Mouse (Mus musculus) spleen, adult 12 weeks (tissue): ENCODE measurements around the gene Epha4.

Source experiments
- DNase-seq: peaks from one replicate; pipeline ENCODE4 v3.0.0; 2022; ENCODE audit warnings: low spot score

Epha4 gene

GRCm38 (mm10) chr1:77484766-77485596, 29.9 kb downstream of the Epha4 start:
- no peak for DNase-seq

- no peak for DNase-seq
Measured at GRCm38 (mm10) chr1:77475808-77476413, 39.0 kb downstream of the Epha4 start.

GRCm38 (mm10) chr1:77473446-77474376, 41.2 kb downstream of the Epha4 start:
- no peak for DNase-seq

GRCm38 (mm10) chr1:77472566-77472965, 42.3 kb downstream of the Epha4 start:
- no peak for DNase-seq

GRCm38 (mm10) chr1:77471447-77471846, 43.4 kb downstream of the Epha4 start:
- DNase-seq, result no peak

GRCm38 (mm10) chr1:77471037-77471436, 43.9 kb downstream of the Epha4 start:
- no peak for DNase-seq

GRCm38 (mm10) chr1:77468717-77469314, 46.1 kb downstream of the Epha4 start:
- no peak for DNase-seq

- no peak for DNase-seq
Measured at GRCm38 (mm10) chr1:77465524-77465923, 49.4 kb downstream of the Epha4 start.

GRCm38 (mm10) chr1:77464108-77464507, 50.8 kb downstream of the Epha4 start:
- DNase-seq, result no peak

- DNase-seq, result no peak
Measured at GRCm38 (mm10) chr1:77461877-77462615, 52.8 kb downstream of the Epha4 start.

- no peak for DNase-seq
Measured at GRCm38 (mm10) chr1:77460831-77461629, 53.9 kb downstream of the Epha4 start.

GRCm38 (mm10) chr1:77458751-77459385, 56.0 kb downstream of the Epha4 start:
- DNase-seq, result no peak

GRCm38 (mm10) chr1:77457446-77457800, 57.5 kb downstream of the Epha4 start:
- no peak for DNase-seq

GRCm38 (mm10) chr1:77456695-77457445, 58.0 kb downstream of the Epha4 start:
- DNase-seq, result no peak

GRCm38 (mm10) chr1:77453811-77454210, 61.1 kb downstream of the Epha4 start:
- no peak for DNase-seq

- no peak for DNase-seq
Measured at GRCm38 (mm10) chr1:77452721-77453120, 62.2 kb downstream of the Epha4 start.

GRCm38 (mm10) chr1:77451541-77451940, 63.3 kb downstream of the Epha4 start:
- no peak for DNase-seq

GRCm38 (mm10) chr1:77450201-77450600, 64.7 kb downstream of the Epha4 start:
- no peak for DNase-seq

- no peak for DNase-seq
Measured at GRCm38 (mm10) chr1:77447061-77447614, 67.8 kb downstream of the Epha4 start.
